Mouse (Mus musculus): ENCODE data around the gene Rab26. TPM values are rescaled to one million over a fixed set of nuclear protein-coding genes. Genes with fewer than 3 reads are reported as not detected.

The Rab26 gene
- total RNA-seq, 2 experiments from 2014 or later, result 0.12 to 0.71 TPM

DNA sequence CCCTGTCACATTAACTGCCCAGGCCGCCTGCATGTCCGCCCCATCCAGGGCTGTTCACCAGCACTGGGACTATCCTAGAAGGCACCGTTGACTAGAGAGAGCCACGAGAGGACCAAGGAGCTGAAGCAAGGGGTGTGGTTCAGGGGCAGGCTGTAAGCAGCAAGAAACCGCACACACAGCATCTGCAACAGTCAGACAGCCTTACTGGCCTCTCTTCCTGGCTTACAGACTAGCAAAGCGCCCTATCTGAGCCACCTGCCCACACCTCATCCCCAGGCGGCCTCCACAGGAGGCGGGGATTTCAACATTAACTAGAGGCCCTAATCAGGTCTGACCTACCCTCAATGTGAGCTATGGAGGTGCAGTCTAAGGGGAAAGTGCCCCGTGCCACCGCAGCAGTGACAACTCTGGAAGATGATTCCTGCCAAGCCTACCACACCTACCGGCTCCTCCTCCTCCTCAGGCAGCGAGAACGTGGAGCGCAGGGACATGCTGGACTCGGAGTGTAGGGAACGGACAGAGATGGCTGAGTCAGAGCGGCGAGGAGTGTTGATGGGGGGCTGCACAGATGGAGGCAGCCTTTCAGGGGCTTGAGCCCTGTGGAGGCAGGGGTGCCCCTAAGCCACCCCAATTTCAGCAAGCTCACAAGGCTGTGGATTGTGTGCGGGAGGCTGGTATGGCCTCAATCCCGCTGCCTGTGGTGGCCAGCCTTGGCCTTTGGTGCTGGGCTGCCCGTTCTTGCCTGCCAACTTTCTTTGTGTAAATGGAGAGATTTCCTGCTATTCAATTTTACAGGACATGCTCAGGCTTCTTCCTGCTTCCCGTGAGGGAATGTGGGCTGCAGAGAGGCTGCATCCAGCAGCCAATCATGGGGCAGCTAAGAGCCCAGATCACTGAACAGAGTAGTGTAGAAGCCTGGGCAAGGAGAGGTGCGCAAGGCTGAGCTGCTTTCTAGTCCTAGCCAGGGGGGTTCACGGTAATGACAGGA, 19.4 kb downstream of the Rab26 start:
- ATAC-seq (replicated peaks; ENCODE audit: poor library complexity), result 0 out of 2 replicates have a peak, but pooled peaks have one; percentile 4

DNA sequence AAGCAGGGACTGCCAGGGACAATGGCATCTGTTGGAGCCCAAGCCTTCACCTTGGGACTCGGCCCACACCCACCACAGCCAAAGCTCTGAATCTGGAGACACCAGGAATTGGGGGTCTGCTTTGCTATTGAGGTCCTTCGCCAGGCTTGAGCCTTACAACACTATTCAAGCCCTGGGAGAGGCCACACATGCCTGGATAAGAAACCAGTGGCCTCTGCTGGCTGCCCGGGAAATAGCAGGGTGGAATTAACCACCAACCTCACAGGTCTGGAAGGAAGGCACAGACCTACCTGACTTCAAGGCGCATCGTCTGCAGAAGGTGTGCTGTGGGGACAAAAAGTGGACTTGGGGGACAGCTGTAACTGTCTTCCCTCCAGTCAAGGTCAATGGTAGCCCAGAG, 20.4 kb downstream of the Rab26 start:
- ATAC-seq (replicated peaks; ENCODE audit: poor library complexity), result peak; percentile 73

DNA sequence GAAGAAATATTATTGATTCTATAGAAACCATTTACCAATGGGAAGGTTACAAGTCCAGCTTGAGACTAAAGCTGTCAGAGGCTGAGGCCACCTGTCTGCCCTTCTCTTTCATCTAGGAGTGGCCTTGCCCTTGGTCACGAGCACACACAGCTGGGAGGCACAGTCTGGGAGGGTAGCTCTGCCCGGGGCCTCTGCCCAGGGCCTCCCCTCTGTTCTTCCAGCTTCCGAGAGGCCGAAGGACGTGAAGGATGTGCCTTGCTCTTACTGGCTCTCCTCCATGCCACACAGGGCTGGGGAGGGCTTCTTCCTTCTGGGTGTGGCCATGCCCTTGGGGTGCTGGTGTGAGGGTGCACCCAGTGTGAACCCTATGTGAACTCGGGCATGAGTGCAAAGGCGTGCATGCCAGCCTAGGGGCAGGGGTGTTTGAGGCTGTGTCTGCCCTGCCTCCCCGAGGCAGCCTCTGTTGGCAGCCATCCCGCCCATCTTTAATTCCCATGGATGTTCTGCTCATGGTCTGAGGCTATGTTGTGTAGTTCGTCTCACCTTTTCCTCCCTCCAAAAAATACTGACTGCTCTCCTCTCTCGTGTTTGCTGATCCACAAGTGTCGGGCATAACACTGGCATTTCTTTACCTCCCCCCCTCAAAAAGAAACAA, 26.1 kb downstream of the Rab26 start:
- ATAC-seq (replicated peaks; ENCODE audit: poor library complexity), result no peak

DNA sequence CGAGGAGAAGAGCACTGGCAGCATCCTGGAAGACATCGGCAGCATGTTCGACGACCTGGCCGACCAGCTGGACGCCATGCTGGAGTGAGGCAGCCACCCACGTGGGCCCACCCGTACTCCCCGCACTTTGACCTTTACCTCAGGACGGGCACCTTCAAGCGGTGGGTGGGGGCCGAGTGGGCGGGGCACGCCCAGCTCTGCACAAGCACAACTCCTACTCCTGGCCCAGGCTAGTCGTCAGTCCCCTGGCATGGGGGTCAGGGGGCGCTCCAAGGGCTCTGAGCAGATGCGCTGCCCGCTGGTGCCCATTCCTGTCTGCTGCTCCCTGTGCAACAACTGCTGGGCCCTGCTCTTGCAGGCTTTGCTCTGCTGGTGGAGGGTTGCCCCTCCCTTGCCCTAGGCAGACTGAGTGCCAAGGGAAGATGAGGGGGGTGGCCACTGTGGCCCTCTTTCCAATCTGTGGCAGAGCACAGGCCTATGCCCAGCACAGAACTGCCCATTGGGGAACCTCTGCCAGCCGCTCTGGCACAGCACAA, 26.8 kb downstream of the Rab26 start:
- no peak for ATAC-seq (replicated peaks; ENCODE audit: poor library complexity)

DNA sequence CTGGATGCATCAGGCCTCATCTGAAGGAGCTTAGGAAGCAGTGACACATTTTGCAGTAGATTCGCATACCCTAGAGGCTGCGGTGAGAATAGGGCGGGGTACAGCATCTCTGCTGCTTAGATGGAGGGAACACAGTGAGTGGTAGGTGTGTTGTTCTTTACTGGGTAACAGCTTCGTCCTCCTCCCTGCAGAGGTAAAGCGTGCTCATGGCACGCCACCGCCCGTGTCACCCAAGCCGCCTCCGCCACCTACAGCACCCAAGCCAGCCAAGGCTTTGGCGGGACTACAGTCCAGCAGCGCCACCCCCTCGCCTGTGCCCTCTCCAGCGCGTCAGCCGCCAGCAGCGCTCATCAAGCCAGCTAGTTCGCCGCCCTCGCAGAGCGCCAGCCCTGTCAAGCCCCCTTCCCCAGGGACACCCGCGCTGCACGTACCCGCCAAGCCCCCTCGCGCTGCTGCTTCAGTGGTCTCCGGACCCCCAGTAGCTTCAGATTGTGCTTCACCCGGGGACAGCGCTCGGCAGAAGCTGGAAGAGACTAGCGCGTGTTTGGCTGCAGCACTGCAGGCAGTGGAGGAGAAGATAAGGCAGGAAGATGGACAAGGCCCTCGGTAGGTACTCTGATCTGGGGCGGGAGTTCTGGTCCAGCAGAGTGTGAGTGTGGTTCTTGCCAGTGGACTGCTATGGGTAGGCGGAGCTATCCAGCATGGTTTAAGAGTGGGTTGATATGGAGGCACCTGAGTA, 27.5 kb downstream of the Rab26 start:
- 0 out of 2 replicates have a peak, but pooled peaks have one; percentile 18 for ATAC-seq (replicated peaks; ENCODE audit: poor library complexity)

DNA sequence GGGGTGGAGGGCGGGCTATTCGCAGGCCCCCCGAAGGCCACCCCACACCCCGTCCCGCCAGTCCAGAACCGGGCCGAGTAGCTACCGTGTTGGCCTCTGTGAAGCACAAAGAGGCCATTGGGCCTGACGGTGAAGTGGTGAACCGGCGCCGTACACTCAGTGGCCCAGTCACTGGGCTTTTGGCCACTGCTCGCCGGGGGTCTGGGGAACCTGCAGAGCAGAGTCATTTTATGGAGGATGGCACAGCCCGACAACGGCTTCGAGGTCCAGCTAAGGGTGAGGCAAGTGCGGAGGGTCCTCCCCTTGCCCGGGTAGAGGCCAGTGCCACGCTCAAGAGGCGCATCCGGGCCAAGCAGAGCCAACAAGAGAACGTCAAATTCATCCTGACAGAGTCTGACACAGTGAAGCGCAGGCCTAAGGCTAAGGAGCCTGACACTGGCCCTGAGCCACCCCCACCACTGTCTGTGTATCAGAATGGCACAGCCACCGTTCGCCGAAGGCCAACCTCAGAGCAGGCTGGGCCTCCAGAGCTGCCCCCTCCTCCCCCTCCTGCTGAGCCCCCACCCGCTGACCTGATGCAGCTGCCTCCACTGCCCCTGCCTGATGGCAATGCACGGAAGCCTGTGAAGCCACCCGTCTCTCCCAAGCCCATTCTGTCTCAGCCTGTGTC, 28.6 kb downstream of the Rab26 start:
- no peak for ATAC-seq (replicated peaks; ENCODE audit: poor library complexity)

DNA sequence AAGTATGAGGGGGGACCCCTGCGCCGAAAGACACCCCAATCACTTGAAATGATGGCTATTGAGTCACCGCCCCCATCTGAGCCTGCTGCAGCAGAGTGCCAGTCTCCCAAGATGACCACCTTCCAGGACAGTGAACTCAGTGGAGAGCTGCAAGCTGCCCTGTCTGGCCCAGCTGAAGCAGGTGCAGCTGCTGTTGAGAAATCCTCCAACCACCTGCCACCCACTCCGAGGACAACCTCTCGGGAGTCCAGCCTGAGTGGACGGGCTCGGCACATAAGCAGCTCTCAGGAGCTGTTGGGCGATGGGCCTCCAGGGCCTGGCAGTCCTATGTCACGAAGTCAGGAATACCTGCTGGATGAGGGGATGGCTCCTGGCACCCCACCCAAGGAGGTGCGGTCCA, 29.9 kb downstream of the Rab26 start:
- ATAC-seq (replicated peaks; ENCODE audit: poor library complexity), result no peak

DNA sequence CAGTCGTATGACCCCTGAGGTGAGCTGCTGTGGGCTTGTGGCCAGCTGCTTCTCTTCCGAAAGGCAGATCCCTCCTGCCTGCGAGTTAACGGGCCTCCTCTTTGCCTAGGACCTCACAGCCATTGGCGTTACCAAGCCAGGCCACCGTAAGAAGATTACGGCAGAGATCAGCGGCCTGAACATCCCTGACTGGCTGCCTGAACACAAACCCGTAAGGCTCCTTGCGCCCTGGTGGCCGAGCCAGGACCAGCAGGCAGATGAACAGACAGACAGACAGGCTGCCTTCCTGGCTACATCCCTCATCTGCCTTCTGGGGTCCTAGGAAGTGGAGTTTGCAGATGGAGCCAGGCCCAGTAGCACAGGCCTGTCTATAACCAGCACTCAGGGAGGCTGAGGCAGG, 31.8 kb downstream of the Rab26 start:
- peak; percentile 59 for ATAC-seq (replicated peaks; ENCODE audit: poor library complexity)

DNA sequence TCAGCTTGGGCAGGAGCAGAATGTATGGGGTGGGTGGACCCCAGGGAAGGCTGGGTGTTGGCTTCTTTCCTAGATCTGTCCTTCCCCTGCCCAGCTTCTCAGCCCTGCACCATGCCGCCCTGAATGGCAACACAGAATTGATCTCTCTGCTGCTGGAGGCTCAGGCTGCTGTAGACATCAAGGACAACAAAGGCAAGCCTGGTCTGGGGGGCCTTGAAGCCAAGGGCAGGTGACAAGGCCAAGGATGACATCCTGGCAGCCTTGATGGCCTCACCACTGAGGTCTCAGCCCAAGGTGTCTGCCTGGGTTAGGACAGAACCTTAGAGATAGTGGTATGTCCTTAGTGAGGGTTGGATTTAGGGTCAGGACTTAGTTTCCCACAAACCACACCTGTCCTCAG, 38.0 kb downstream of the Rab26 start:
- no peak for ATAC-seq (replicated peaks; ENCODE audit: poor library complexity)

DNA sequence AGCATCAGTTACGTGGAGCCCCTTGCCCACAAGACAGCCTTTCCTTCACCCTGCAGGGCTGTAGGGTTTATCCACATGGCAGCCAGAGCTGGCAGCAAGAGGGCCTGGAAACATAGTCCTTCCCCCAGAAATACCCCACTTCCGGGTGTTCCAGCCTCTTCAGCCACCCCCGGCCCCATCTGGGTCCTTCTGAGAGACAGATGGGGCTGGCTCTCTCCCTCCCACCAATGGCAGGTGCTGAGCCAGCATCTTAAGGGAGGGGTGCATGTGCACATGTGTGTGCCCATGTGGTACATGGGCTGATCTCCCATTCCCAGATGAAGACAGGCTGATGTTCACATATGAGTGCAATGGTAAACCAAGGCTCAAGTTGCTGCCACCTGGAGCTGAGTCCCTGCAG, 38.6 kb downstream of the Rab26 start:
- no peak for ATAC-seq (replicated peaks; ENCODE audit: poor library complexity)

DNA sequence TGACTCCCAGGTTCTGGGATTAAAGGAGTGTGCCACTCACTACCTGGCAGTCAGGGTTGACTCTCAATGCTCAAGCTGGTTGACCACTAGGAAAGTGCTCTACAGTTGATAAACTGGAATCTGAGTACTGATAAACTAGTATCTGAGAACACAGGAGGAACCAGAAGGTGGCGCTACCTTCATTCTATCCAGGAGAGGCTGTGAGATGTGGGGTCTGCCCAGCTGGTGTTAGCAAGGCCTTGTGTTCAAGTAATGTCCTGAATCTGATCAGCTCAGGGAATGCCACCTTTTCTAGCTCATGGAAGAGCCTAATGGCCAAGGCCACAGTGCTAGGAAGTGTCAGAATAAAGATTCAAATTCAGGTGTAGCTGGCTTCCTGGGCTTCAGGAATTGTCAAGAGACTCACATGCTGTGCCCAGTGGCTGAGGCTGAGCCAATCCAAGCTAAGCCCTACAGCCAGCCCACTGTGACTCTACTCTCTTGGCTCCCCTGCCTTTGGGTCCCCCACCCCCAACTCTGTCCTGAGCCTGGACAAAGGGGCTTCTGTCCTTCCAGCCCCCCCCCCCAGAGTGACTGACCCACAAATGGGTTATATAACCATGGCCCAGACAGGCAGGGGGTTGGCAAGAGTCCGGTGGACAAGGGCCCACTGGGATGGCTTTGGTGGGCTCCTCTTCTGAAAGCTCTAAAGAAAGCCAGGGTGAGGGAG, 39.2 kb downstream of the Rab26 start:
- ATAC-seq (replicated peaks; ENCODE audit: poor library complexity), result peak; percentile 85

DNA sequence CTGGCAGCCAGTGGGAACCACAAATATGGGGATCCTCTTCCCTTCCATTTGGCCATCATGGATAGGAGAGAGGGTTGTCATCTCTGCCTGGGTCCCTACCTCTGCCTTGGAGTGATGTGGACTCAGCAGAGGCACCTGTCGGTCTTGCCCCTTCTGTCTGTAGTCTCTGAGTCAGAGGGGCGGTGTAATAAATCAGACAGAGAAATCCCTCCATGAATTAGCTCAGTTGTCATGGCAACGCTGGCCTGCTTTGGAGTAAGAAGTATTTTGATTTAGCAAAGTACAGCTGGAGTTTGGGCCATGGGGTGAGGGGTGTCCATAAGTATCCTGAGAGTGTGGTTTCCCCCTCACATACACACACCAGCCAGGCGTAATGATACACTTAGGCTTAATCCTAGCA, 43.6 kb downstream of the Rab26 start:
- ATAC-seq (replicated peaks; ENCODE audit: poor library complexity), result no peak

DNA sequence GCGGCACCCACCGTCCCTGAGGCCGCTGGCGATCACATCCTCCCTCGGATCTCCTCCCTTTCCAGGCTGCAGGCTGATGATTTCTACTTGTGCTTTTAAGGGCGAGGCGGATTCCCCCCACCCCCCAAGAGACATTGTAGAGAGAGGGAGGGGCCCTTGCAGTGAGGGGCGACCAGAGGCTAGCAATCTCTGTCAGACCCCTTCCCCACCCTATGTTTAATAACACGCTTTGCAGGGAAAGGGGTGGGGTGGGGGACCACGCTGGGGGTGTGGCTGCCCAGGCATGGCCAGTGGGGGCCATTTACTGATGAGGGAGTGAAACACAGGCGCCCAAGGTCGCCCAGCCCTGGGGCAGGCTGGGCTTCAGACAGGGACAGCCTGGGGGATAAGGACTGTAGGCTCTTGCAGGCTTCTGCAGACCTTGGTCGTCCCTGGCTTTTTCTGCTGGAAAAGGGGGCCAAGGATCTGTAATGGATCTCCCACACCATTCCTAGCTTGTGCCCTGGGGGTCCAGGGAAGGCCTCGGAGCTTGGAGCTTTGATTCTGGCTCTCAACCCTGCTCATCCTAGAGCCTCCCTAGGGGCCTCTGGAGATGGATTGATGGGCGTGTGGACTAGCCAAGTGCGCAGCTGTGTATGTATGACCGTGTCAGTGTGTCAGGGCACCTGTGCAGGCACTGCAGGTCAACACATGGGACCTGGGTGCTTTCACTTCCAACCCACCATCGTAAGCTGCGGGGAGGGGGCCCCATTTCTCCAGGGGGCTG, 44.6 kb downstream of the Rab26 start:
- ATAC-seq (replicated peaks; ENCODE audit: poor library complexity), result no peak

DNA sequence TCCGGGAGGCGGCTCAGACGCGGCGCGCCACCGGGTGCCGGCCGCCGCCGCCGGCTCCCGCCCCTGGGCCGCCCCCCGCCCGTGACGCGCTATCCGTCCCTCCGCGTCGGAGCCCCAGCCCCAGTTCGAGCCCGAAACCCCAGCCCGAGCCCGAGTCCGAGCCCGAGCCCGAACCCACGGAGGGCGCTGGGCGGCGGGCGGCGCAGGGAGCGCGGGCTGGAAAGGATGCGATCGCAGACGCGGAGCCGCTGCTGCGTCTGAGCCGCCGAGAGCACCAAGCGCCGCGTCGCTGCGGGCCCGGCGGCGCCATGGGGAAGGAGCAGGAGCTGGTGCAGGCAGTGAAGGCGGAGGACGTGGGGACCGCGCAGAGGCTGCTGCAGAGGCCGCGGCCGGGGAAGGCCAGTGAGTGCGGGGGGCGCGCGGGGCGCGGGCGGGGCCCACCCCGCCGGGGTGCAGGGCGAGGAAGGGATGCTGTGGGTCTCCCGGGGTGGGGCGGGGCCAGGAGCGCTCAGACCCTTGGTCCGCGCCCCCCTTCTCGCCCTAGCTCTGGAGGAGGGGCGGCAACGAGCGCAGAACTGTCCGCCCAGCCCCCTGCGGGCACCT, 45.2 kb downstream of the Rab26 start:
- ATAC-seq (replicated peaks; ENCODE audit: poor library complexity), result peak; percentile 54

DNA sequence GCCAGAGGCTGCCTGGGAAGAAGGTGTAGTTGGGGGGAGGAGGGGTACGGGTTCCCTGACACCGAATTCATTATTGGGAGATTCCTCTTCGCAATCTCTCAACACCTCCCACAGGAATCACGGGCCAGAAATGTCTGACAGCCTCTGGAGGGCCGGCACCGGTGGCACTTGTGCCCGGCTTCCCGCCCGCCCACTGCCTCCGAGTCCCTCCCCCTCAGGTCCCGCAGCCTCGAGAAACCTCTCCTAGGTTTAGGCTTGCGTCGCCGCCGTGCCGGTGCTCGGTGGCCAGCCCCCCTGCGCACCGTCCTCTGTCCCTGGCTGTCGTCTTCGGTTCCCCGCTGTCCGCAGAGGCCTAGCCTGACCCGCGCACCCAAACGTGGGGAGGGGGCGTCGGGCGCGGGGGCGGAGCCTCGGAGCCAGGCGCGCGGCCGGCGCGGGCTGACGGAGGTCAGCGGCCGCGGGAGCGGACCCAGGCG, 45.8 kb downstream of the Rab26 start, which contains the start of gene Caskin1:
TSS of gene Caskin1 (plus strand) at position 416 of the 476 bp plus-strand sequence.
- ATAC-seq (replicated peaks; ENCODE audit: poor library complexity), result 0 out of 2 replicates have a peak, but pooled peaks have one; percentile 39

DNA sequence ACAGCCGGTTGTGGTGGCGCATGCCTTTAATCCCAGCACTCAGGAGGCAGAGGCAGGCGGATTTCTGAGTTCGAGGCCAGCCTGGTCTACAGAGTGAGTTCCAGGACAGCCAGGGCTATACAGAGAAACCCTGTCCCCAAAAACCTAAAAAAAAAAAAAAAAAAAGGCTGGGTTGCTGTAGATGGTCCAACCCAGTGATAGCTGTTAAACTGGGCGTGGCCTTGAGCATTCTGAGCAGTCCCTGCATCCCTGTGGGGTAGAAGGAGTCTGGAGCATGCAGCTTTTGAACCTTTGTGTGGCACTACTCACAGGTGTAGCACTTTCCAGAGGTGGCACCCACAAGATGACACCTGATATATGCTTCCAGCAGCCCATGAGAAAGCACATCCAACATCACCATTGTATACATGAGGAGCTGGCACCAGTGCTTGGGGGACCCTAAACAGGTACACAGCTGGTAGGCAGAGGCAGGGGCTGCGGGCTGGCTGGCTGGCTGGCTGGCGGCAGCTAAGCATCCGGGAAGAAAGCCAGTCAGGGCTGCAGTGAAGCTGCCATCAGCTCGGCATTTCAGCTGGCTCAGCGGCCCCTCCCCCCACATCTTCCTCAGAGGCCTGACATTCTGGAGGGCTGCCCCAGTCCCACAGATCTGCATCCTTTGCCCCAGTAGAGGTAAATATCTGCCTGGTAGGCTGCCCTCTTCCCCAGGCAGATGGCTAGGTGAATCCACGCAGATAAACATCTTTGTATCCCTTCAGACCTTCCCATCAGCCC, 48.7 kb downstream of the Rab26 start:
- ATAC-seq (replicated peaks; ENCODE audit: poor library complexity), result no peak

DNA sequence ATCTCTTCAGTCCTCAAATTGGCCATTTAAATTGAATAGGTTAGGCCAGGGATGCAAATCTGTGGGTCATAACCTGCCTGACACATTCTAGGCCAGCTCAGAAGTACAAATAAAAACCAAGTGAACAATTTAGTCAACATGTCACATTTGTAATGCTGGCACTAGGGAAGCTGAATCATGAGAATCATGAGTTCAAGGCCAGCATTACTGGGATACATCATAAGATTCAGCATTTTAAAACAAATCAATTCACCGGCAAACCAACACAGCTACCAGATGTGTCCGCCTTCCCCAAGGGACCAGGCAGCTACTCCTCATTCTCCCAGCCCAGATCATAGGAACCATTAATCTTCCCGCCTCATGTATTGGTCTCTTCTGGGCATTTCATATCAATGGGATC, 50.5 kb downstream of the Rab26 start:
- ATAC-seq (replicated peaks; ENCODE audit: poor library complexity), result no peak

All from megakaryocyte progenitor cell, adult 5-6 weeks (primary cell).